Comparison of ENCODE assay signal across 14 mouse cellular contexts in genomic region chr7:122074374-122074773, GRCm38 (mm10).
"Had no signal": no experiment of that assay in that cellular context is flagged by ENCODE, and none has a peak within 500 bp of the region (broad histone marks: within the 10 kb centered on the region; RNA-seq: fewer than 3 reads in every experiment).

No protein-coding gene starts in this region.

- ATAC-seq: lung, postnatal 0 days; midbrain, embryonic 16.5 days had no signal

- H3K27ac ChIP-seq: left cerebral cortex, adult 2 months; limb, embryonic 10.5 days; midbrain, embryonic 12.5 days; neural tube, embryonic 13.5 days had no signal

- H3K4me3 ChIP-seq: left cerebral cortex, adult 2 months; limb, embryonic 10.5 days; megakaryocyte, embryonic 14.5 days; midbrain, embryonic 12.5 days; neural tube, embryonic 13.5 days had no signal

- H3K27me3 ChIP-seq: megakaryocyte, embryonic 14.5 days; midbrain, embryonic 12.5 days; neural tube, embryonic 13.5 days had no signal

- H3K9ac ChIP-seq: midbrain, embryonic 12.5 days; neural tube, embryonic 13.5 days had no signal

- H3K4me2 ChIP-seq: midbrain, embryonic 12.5 days; neural tube, embryonic 13.5 days had no signal

- H3K9me3 ChIP-seq: limb, embryonic 10.5 days; megakaryocyte, embryonic 14.5 days; midbrain, embryonic 12.5 days; neural tube, embryonic 13.5 days had no signal

- DNase-seq: kidney, adult 18-20 months; kidney, postnatal 10 days; lung, adult 2 months; lung, postnatal 36 days; right cerebral cortex, postnatal 14 days; thymus, adult 18-20 months; thymus, postnatal 14 days had no signal
